Mouse (Mus musculus): Measurements from ENCODE around the gene Ctnnal1.

GRCm38 (mm10) chr4:56906926-56907325, 41.9 kb upstream of the Ctnnal1 start:
- TF ChIP-seq CTCF (IDR thresholded peaks at IDR 0.05; ENCODE audit: borderline replicate concordance, insufficient read depth, low read depth, low read length) (no peak), POLR2A (IDR thresholded peaks at IDR 0.05; ENCODE audit: borderline replicate concordance, insufficient read depth, low read length) (no peak)

Data from cerebellum, adult 2 months (tissue).